Mouse (Mus musculus) testis, adult 2 months (tissue): ENCODE data around the gene Tnfaip2.

Source experiments
- CTCF ChIP-seq: fragments of 200-500 bp; IDR thresholded peaks from 2 replicates; pipeline ENCODE4 v1.5.1; 2012; ENCODE audit warnings: low read depth, mild to moderate bottlenecking, inconsistent platforms, low read length, moderate library complexity; ENCODE audit not compliant: control insufficient read depth, insufficient read depth, insufficient replicate concordance
- POLR2A ChIP-seq: fragments of 200-500 bp; IDR thresholded peaks from 2 replicates; pipeline ENCODE4 v1.6.1; 2012; ENCODE audit warnings: low read depth, mild to moderate bottlenecking, inconsistent platforms, low read length, moderate library complexity; ENCODE audit not compliant: control insufficient read depth

DNA sequence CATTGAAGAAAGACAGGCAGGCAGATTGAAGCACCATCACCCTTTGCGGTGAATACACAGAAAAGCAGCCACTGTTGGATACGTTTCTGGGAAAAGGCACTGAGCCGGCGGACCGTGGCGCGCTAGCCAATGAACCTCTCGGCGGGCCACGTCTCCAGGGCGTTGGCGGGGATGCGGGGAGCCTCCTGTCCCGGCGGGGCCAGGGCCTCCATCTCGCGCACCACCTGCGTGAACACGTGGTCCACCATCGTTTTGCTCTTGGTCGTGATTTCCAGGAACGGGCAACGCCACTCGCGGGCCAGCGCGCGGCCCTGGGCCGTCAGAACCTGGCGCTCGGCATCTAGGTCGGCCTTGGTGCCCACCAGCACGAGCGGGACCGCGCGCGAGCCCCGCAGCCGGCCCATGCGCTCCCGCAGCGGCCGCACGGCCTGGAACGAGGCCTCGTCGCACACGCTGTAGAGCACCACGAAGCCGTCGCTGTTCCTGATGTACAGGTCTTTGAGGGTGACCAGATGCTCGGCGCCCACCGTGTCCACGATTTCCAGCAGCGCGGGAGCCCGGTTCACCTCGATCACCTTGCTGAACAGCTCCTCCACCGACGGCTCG, 42.9 kb downstream of the Tnfaip2 start:
- TF ChIP-seq CTCF (no peak), POLR2A (no peak)
